Mouse (Mus musculus) adrenal gland, postnatal 36 days (tissue): Measurements from ENCODE around the gene Bicdl2. TPM values are rescaled to one million over a fixed set of nuclear protein-coding genes. Genes with fewer than 3 reads are reported as not detected.

Experiments
- DNase-seq, 2 experiments: peaks; one replicate each; pipeline ENCODE4 v3.0.0; 2021; ENCODE audit warnings: mixed read lengths in 1 of 2
- total RNA-seq, 2 experiments: library from RNA; stranded (reverse); gene quantifications; 2 replicates each; pipeline ENCODE4 v1.2.3; 2021

Bicdl2 gene
- total RNA-seq, 2 experiments from 2014 or later = not detected

- DNase-seq = no peak
These were observed 56.7 kb downstream of the Bicdl2 start for GRCm38 (mm10) chr17:23717003-23717402.

Other genes starting within 250 kb of the Bicdl2 start
- gene Vmn2r117, start 180.8 kb upstream of the Bicdl2 start, total RNA-seq = not detected
- 10 to 100 TPM; 10.3 to 12.1 TPM for gene Zfp213, start 96.3 kb upstream of the Bicdl2 start, total RNA-seq
- 10 to 100 TPM in 1 of 2 experiments, 1 to 10 TPM in 1; 7.0 to 11.4 TPM for gene Zfp13, start 61.0 kb upstream of the Bicdl2 start, total RNA-seq
- not detected for gene Zscan10, start 59.6 kb upstream of the Bicdl2 start, total RNA-seq
- under 1 TPM; 0.20 TPM for gene Mmp25, start 15.2 kb upstream of the Bicdl2 start, total RNA-seq
- gene Hcfc1r1, start 13.1 kb downstream of the Bicdl2 start, total RNA-seq = 100 to 1,000 TPM; 125 to 143 TPM
- 10 to 100 TPM; 28.6 to 30.3 TPM for gene Thoc6, start 13.4 kb downstream of the Bicdl2 start, total RNA-seq
- 100 to 1,000 TPM; 116 to 301 TPM for gene Tnfrsf12a, start 17.0 kb downstream of the Bicdl2 start, total RNA-seq
- not detected for gene Cldn6, start 18.7 kb downstream of the Bicdl2 start, total RNA-seq
- not detected for gene Cldn9, start 23.5 kb downstream of the Bicdl2 start, total RNA-seq
- gene 1520401A03Rik, start 62.3 kb downstream of the Bicdl2 start, total RNA-seq = 10 to 100 TPM in 1 of 2 experiments, 1 to 10 TPM in 1; 7.7 to 23.0 TPM
- 1 to 10 TPM; 4.0 to 5.6 TPM for gene Pkmyt1, start 65.8 kb downstream of the Bicdl2 start, total RNA-seq
- gene Paqr4, start 80.4 kb downstream of the Bicdl2 start, total RNA-seq = 10 to 100 TPM in 1 of 2 experiments, 1 to 10 TPM in 1; 9.9 to 13.9 TPM
- gene Kremen2, start 85.3 kb downstream of the Bicdl2 start, total RNA-seq = not detected
- 10 to 100 TPM; 60.2 to 61.4 TPM for gene Flywch1, start 111.1 kb downstream of the Bicdl2 start, total RNA-seq
- gene Flywch2, start 125.6 kb downstream of the Bicdl2 start, total RNA-seq = 1 to 10 TPM; 6.9 to 8.8 TPM
- gene Srrm2, start 130.0 kb downstream of the Bicdl2 start, total RNA-seq = 100 to 1,000 TPM; 435 to 589 TPM
- 100 to 1,000 TPM; 400 to 416 TPM for gene Elob, start 168.6 kb downstream of the Bicdl2 start, total RNA-seq
- gene Prss33, start 175.6 kb downstream of the Bicdl2 start, total RNA-seq = not detected
- gene Prss32, start 183.3 kb downstream of the Bicdl2 start, total RNA-seq = not detected
- under 1 TPM; 0.36 to 0.89 TPM for gene Prss41, start 183.7 kb downstream of the Bicdl2 start, total RNA-seq
- not detected for gene Prss21, start 207.6 kb downstream of the Bicdl2 start, total RNA-seq
- not detected for gene Dcpp1, start 220.4 kb downstream of the Bicdl2 start, total RNA-seq
- gene Dcpp2, start 220.4 kb downstream of the Bicdl2 start, total RNA-seq = not detected